Mouse (Mus musculus): ENCODE data around the gene Ppp1r14d.

Ppp1r14d gene

DNA sequence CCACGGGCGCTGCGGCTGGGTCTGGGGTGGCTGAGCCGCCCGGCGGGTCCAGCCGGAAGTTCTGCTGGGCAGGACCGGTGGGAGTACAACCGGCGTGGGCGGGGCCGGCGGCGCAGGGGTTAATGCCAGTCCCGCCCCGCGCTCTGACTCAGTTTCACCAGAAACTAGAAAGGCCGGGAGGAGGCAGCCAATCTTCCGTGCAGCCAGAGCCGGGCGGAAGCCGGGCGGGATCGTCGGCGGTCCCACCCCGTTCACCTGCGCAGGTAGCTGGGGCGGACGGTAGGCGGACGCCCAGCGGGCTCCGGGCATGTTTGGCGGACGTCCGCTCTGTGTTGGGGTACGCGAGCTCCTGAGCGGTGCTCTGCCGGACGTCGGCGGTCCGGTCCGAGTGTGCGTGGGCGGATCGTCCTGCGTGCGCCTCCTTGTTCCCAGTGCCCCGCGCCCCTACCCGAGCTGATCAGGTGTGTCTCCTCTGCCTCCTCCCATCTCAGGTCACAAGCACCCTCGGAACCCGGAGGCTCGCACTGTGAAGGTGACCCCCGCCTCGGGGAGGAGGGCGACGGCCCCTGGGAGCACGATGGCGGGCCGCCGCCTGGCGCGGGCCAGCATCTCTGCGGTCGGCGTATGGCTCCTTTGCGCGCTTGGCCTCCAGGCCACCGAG is 7.6 kb upstream of the Ppp1r14d start, which contains the start of gene Spint1:
Spint1 (plus strand) TSS at position 153 of the 661 bp plus-strand sequence.
- DNase-seq (ENCODE audit: low read depth, low spot score), result no peak

GRCm38 (mm10) chr2:119236682-119237209 is 7.0 kb upstream of the Ppp1r14d start:
- no peak for DNase-seq (ENCODE audit: low read depth, low spot score)

GRCm38 (mm10) chr2:119209176-119209507 is 20.6 kb downstream of the Ppp1r14d start:
- no peak for DNase-seq (ENCODE audit: low read depth, low spot score)

GRCm38 (mm10) chr2:119208344-119209175 is 21.1 kb downstream of the Ppp1r14d start, which contains the start of the genes Zfyve19 and Dnajc17:
Gene Zfyve19 (plus strand): TSS chr2:119208617.
Gene Dnajc17 (minus strand): TSS chr2:119208795.
- peak; percentile 96 for DNase-seq (ENCODE audit: low read depth, low spot score)

DNA sequence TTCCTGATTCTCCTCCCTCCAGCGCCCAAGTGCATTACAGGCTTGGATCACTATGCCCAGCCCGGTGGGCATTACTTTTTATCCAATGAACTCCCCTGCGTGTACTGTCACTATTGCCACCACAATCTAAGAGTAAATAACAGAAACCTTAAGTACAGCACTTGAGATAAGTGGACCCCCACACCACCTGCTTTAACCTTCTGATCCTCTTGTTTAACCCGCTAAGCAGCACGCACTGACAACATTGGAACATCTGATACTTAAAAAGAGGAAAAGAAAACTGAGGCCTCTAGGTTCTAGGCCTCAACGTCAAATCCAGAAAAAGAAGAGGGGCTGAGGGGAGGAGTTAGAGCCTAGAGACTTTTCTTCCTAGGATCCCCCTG is 21.8 kb downstream of the Ppp1r14d start:
- DNase-seq (ENCODE audit: low read depth, low spot score), result no peak

- DNase-seq (ENCODE audit: low read depth, low spot score), result no peak
Measured at GRCm38 (mm10) chr2:119203871-119204460, 25.7 kb downstream of the Ppp1r14d start.

GRCm38 (mm10) chr2:119202914-119203453 is 26.7 kb downstream of the Ppp1r14d start:
- DNase-seq (ENCODE audit: low read depth, low spot score), result no peak

DNA sequence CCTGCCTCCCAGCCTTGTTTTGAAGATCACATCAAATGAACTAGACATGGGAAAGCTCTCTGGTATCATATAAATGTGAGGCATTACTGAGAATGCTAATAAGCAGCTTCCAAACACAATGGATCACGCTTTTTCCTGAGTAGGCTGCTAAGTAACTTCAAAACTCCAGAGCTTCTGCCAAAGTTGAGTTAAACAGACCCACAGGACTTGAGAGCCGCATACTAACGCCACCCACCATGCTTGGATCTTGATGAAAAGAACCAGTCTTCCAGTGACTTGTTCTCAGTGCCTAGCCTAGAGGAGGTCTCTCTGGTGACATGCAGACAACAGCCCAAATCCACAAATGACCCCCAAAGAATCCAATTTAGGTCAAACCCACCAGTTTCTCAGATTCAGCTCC is 30.8 kb downstream of the Ppp1r14d start:
- DNase-seq (ENCODE audit: low read depth, low spot score), result no peak

DNA sequence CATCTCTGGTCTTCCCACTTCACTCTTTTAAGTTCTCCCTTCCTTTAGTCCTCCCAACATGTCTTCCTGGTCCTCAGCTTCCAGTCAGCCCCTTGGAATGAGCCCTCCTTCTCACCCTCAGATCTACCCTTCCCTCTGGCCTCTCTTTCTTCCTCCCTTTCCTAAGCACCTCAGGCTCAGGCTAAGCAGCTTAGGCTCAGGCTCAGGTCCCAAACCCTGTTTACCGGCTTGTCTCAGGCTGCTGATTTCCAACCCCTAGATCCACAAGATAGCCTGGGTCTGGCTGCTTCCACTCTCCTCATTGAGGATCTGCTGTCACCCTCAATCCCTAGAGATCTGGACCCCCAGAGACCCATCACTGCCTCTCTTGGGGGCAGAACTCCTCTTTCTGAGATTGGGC is 31.7 kb downstream of the Ppp1r14d start:
- no peak for DNase-seq (ENCODE audit: low read depth, low spot score)

DNA sequence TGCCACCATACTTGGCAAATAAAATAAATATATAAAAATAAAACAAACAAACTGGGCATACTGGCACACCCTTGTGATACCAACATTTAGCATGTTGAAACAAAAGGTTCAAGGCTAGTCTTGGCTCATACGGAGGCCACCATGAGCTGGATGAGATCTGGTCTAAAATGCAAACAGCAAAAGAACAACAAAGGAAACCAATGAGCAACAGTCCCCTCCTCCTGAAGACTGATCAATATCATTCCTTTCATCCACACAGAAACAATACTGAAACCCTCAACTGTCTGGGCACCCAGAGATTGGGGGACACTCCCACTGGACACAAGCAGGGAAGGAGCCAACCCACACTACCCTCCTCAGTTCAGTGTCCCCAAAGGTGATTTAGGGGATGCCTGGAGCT is 32.2 kb downstream of the Ppp1r14d start:
- DNase-seq (ENCODE audit: low read depth, low spot score), result no peak

- no peak for DNase-seq (ENCODE audit: low read depth, low spot score)
Measured at GRCm38 (mm10) chr2:119196316-119197108, 33.2 kb downstream of the Ppp1r14d start.

DNA sequence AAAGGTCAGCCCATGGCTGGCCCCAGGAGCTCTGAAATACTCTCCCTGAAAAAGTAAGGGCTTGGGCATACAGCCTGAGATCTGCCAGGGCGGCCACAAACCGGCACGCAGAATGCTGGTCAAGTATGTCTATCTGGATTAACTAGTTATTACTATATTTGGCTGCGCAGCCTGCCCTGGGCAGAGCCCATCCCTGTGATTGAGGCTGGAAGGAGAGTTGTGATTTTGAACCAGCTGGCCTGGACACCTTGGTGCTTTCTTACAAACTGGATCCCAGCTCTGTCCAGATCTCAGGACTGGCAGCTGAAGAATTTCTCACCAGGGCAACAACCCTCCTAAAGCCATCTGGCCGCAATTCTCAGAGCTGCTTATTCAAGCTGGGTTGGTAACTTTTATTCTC is 35.6 kb downstream of the Ppp1r14d start:
- no peak for DNase-seq (ENCODE audit: low read depth, low spot score)

GRCm38 (mm10) chr2:119190969-119191368 is 38.7 kb downstream of the Ppp1r14d start:
- no peak for DNase-seq (ENCODE audit: low read depth, low spot score)

DNA sequence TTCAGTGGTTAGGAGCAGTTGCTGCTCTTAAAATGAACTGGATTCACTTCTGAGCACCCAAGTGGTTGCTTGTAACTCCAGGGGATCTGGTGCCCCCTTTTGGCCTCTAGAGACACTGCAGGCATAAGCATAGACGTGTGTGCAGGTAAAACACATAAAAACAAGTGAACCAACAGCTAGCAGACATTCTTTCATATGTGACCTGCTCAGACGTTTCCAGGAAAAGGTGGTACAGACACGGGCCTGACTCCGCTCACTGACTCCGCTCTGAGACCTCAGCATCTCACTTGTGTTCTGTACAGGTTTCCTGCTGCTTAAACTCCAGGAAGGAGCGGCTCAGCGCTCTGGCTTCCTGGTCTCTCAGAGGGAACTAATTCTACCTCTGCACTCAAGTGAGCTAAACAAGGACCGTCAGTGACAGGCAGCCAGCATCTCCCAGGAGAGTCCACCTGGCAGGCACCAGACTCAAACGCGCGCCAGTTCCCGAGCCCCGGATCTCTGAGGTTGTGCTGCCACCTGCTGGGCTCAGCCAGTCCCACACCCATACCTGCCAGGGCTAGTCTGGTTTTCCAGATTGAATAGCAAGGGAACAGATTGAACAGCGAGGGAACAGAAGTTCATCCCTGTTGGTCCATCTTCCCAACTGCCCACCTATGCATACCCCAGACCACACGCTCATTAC is 40.5 kb downstream of the Ppp1r14d start:
- DNase-seq (ENCODE audit: low read depth, low spot score), result peak; percentile 82

DNA sequence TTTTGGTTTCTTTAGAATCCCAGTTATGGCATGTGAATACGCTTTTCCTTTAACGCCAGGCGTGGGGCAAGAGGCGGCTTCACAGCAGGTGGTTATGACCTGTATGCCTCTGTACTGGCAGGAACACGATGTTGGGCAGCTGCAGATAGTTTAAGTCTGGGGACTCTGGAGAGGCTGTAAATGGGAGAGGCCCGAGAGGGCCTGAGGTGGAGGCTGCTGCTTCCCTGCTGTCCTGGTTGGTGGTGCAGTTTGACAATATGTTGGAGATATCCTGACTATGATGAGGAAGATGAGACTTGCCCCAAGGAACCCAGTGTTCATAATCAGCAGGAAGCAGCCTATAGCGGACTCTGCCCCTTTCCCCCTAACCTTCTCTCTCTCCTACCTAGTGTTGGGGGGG is 46.8 kb downstream of the Ppp1r14d start:
- DNase-seq (ENCODE audit: low read depth, low spot score), result no peak

GRCm38 (mm10) chr2:119177384-119177939 is 52.2 kb downstream of the Ppp1r14d start:
- DNase-seq (ENCODE audit: low read depth, low spot score), result no peak

DNA sequence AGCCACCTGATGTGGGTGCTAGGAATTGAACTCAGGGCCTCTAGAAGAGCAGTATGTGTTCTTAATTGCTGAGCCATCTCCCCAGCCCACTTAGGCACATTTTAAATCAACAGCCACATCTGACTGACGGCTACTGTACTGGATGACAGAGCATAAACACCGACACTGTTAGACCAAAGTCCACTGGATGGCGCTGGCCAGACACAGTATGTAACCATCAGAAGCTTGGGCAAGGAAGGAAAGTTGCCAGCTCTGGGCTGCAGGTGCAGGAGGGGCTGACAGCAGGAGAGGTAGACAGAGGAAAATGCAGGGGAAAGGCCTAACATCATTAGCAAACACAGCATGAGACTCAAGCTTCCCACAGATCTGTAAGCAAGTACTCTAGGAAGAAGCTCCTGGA is 52.9 kb downstream of the Ppp1r14d start:
- DNase-seq (ENCODE audit: low read depth, low spot score), result no peak

DNA sequence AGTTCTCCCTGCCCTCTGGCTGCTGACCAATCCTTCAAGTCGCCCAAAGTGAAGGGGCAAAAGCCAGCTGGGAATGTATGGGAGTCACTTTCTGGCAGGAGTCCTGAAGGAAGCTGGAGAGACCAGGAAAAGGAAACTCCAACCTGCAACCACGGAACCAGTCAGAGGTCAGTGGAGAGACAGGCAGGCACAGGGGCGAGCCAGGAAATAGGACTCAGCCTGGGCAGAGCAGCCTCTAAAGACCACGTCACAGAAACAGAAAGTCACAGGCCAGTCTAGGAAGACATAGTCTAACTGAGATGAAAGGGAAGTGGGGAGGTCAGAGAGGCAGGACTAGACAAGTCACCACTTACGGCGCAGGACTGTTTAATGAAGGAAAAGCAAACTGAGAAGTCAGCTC is 54.1 kb downstream of the Ppp1r14d start:
- DNase-seq (ENCODE audit: low read depth, low spot score), result no peak

- no peak for DNase-seq (ENCODE audit: low read depth, low spot score)
Measured at GRCm38 (mm10) chr2:119174866-119175265, 54.8 kb downstream of the Ppp1r14d start.

DNA sequence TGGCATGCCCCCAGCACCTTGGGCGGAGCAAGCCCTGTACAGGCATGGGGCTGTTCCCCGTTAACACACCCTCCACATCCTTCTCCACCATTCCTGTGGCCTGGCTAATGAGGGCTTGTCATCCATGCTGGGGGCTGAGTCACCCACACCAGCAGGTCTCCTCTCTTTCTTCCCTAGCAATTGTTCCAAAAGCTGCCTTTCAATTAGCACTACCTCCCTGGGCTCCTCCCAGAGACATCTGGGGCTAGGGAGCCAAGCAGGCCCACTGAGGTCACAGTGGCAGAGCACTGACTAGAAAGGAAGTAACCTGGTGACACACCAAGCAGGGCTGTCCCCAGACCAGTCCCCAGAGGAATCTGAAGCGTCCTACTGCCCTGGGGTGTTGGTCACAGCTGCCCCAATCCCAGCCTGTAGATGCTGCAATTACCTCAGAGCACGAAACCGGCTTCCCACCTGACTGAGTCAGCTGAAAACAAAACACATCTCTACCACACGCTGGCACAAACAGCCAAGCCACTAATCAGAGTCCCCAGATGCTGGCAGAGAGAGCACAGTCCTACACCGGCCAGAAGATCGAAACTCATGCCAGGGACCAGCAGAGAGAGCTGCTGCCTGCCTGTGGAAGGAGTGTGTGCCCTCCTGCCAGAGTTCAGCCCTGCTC is 55.6 kb downstream of the Ppp1r14d start, which contains the start of gene Gm14137:
Gm14137 (plus strand) TSS at position 519 of the 661 bp plus-strand sequence.
- DNase-seq (ENCODE audit: low read depth, low spot score), result no peak

All from mesoderm, embryonic 11.5 days (tissue).